Mouse (Mus musculus): Measurements from ENCODE around the gene Polr3b. TPM values are rescaled to one million over a fixed set of nuclear protein-coding genes. Genes with fewer than 3 reads are reported as not detected.

Polr3b gene
- polyA plus RNA-seq, 1 experiment from 2014 or later = 13.1 TPM

DNA sequence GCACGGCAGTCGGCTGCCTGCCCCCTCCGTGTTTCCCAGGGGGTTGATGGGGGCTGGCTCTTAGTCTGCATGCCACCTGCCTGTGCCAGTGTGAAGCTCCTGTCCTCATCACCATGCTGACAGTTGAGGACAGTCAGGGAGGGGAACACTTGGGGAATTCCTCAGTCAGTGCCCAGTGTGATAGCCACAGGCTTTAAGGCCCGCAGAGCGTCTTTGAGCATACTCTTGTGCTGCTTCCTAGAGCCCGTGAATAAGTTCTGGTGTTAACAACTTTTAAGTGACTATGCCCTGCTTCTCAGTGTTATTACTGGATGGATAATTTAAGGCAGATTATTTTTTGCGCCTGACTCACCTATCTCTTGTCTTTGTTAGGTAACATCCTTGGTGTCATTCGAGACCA is 54.4 kb downstream of the Polr3b start:
- no peak for ATAC-seq
- no peaks in the 10 kb centered on the region for H3K27me3 ChIP-seq (replicated peaks; ENCODE audit: control insufficient read depth, insufficient read depth, low read length)

DNA sequence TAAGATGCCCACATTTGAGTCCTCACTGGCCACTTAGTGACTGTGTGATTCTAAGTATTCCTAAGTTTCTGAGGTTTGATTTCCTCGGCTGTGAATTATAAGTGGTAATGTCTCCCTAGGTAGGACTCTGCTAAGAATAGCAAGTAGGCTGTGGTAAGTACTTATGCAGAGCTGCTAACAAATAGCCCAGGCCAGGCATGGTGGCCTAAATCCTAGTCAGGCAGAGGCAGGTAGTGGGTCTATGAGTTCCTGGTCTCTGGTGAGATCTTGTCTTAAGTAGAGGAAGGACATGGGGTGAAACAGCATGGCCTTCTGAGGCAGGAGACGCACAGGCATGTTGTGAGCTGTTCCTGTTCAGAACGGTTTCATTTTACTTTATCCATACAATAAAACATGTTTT is 55.8 kb downstream of the Polr3b start:
- ATAC-seq = no peak
- no peak overlapping the region for H3K4me2 ChIP-seq (ENCODE audit: low read length)
- 78% methylated on average over 3 of the region's 3 CpGs for WGBS
- no peak overlapping the region for H3K27ac ChIP-seq (ENCODE audit: low read depth, low read length)
- H3K4me3 ChIP-seq (ENCODE audit: low read length) = no peak overlapping the region
- H3K4me1 ChIP-seq (ENCODE audit: control insufficient read depth, insufficient read depth, low read depth, low read length) = no peaks in the 10 kb centered on the region
- no peak overlapping the region for H3K9ac ChIP-seq (ENCODE audit: low read depth, low read length)
- H3K27me3 ChIP-seq (replicated peaks; ENCODE audit: control insufficient read depth, insufficient read depth, low read length) = no peaks in the 10 kb centered on the region
- H3K9me3 ChIP-seq (ENCODE audit: control insufficient read depth, low read length) = no peaks in the 10 kb centered on the region
- H3K36me3 ChIP-seq (ENCODE audit: control insufficient read depth, insufficient read depth, low read length) = peaks cover 25% of the 10 kb centered on the region

More for the DNA sequence above, 54.4 kb downstream of the Polr3b start:
- Histone ChIP-seq H3K4me3 (ENCODE audit: low read length) (no peak overlapping the region), H3K4me2 (ENCODE audit: low read length) (no peak overlapping the region), H3K36me3 (ENCODE audit: control insufficient read depth, insufficient read depth, low read length) (peaks cover 23% of the 10 kb centered on the region), H3K4me1 (ENCODE audit: control insufficient read depth, insufficient read depth, low read depth, low read length) (no peaks in the 10 kb centered on the region), H3K9ac (ENCODE audit: low read depth, low read length) (no peak overlapping the region), H3K27ac (ENCODE audit: low read depth, low read length) (no peak overlapping the region), H3K9me3 (ENCODE audit: control insufficient read depth, low read length) (no peaks in the 10 kb centered on the region)
- 74% methylated on average over 8 of the region's 8 CpGs for WGBS

DNA sequence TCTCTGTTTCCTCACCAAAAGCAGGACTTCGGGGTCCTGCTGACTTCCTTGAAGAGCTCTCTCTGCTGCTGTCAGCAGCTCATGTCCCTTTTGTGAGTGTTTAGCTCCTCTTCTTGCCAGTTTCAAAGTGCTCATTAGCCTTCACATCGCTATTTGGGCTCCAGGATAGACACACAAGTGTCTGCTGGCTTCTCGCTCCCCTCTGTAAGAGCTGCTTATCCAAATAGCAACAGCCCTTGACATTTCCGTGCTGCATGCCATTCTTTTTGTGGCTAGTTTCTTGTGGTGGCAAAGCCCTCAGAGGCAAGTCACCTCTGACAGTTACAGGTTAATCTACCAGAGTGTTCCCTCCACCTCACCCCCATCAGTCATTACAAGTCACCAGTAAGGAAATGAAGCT is 56.3 kb downstream of the Polr3b start:
- Histone ChIP-seq H3K36me3 (ENCODE audit: control insufficient read depth, insufficient read depth, low read length) (peaks cover 19% of the 10 kb centered on the region), H3K9me3 (ENCODE audit: control insufficient read depth, low read length) (no peaks in the 10 kb centered on the region), H3K4me2 (ENCODE audit: low read length) (no peak overlapping the region), H3K4me3 (ENCODE audit: low read length) (no peak overlapping the region), H3K27me3 (replicated peaks; ENCODE audit: control insufficient read depth, insufficient read depth, low read length) (no peaks in the 10 kb centered on the region), H3K9ac (ENCODE audit: low read depth, low read length) (no peak overlapping the region), H3K4me1 (ENCODE audit: control insufficient read depth, insufficient read depth, low read depth, low read length) (no peaks in the 10 kb centered on the region), H3K27ac (ENCODE audit: low read depth, low read length) (no peak overlapping the region)
- 79% methylated on average over 4 of the region's 4 CpGs for WGBS
- ATAC-seq = no peak

DNA sequence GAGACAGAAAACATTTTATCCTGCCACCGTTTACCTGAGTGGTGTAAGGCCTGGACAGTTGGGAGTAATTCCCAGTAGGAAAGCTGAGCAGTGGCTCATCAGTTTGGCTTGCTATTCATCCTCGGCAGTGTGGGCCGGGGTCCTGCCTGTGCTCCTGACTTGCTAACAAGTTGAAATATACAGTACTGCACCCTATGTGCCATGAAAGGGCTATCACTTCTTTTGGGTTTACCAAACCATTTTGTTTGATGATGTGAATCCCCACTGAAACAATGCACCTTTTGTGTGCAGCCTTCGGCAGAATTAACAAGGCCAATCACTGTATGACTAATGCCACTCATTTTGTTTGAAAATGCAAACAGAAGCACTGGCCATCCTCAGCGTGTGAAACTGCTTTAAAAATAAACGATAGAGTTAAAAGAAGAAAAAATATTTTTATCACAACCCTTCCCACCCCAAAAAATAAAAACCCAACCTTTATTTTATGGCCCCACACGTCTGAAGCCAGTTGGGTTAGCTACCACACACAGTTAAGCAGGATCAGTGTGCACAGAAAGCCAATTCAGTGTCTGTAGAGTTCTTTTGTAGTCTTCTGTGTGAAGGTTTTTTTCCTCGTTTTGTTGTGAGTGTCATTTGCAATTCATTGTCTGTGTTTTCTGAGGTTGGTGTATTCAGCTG is 63.5 kb downstream of the Polr3b start:
- Histone ChIP-seq H3K4me2 (ENCODE audit: low read length) (no peak overlapping the region), H3K4me1 (ENCODE audit: control insufficient read depth, insufficient read depth, low read depth, low read length) (no peaks in the 10 kb centered on the region; the same call in 1 of the 2 replicates), H3K9me3 (ENCODE audit: control insufficient read depth, low read length) (no peaks in the 10 kb centered on the region), H3K9ac (ENCODE audit: low read depth, low read length) (no peak overlapping the region; the same call in 1 of the 2 replicates), H3K4me3 (ENCODE audit: low read length) (no peak overlapping the region), H3K27me3 (replicated peaks; ENCODE audit: control insufficient read depth, insufficient read depth, low read length) (no peaks in the 10 kb centered on the region), H3K27ac (ENCODE audit: low read depth, low read length) (peak overlapping the region; percentile 37; the same call in 1 of the 2 replicates), H3K36me3 (ENCODE audit: control insufficient read depth, insufficient read depth, low read length) (peaks cover 3% of the 10 kb centered on the region; the same call in 1 of the 2 replicates)
- peak; percentile 66 for ATAC-seq
- WGBS = 21% methylated on average over 8 of the region's 8 CpGs

DNA sequence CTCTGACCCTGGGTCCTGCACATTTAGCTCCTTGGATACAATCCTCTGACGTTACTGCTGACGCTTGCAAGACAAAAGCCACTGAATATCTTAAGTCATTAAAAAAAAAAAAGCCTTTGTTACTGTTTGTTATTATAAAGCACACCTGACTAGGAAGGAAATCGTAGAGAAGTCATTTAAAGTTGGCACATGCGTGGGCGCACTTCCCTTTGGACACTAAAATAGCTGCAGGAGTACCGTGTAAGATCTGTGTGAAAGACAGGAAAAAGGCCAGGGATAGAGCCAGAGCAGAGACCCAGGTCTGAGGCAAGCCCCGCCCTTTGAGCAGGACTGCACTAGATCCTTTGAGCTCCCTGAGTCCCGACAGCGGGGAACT is 64.0 kb downstream of the Polr3b start:
- Histone ChIP-seq H3K36me3 (ENCODE audit: control insufficient read depth, insufficient read depth, low read length) (peaks cover 3% of the 10 kb centered on the region; the same call in 1 of the 2 replicates), H3K9me3 (ENCODE audit: control insufficient read depth, low read length) (no peaks in the 10 kb centered on the region), H3K9ac (ENCODE audit: low read depth, low read length) (no peak overlapping the region; the same call in 1 of the 2 replicates), H3K4me2 (ENCODE audit: low read length) (no peak overlapping the region), H3K4me3 (ENCODE audit: low read length) (no peak overlapping the region), H3K4me1 (ENCODE audit: control insufficient read depth, insufficient read depth, low read depth, low read length) (no peaks in the 10 kb centered on the region; the same call in 1 of the 2 replicates), H3K27ac (ENCODE audit: low read depth, low read length) (peak overlapping the region; percentile 53), H3K27me3 (replicated peaks; ENCODE audit: control insufficient read depth, insufficient read depth, low read length) (no peaks in the 10 kb centered on the region)
- 16% methylated on average over 9 of the region's 9 CpGs for WGBS
- no peak for ATAC-seq

DNA sequence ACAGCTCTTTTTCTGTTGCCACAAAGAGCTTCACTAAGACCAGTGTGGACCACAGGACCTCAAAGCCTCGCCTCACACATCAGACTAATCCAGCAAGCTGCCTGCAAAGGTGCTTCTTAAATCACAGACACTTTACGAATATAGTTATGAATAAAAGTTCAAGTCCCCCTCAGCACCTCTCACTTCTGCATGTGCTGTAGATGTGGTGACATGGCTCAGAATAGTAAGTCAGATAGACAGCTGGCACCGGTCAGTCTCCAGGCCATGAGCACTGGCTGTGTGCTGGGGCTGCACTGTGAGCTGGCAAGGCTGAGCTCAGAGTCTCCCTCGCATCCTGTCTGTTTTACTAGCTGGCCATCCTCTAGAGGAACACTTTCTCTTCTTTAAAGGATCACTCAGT is 64.6 kb downstream of the Polr3b start:
- Histone ChIP-seq H3K4me1 (ENCODE audit: control insufficient read depth, insufficient read depth, low read depth, low read length) (no peaks in the 10 kb centered on the region; the same call in 1 of the 2 replicates), H3K9me3 (ENCODE audit: control insufficient read depth, low read length) (no peaks in the 10 kb centered on the region), H3K27me3 (replicated peaks; ENCODE audit: control insufficient read depth, insufficient read depth, low read length) (no peaks in the 10 kb centered on the region), H3K4me3 (ENCODE audit: low read length) (no peak overlapping the region), H3K9ac (ENCODE audit: low read depth, low read length) (no peak overlapping the region), H3K4me2 (ENCODE audit: low read length) (no peak overlapping the region), H3K27ac (ENCODE audit: low read depth, low read length) (peak overlapping the region; percentile 53), H3K36me3 (ENCODE audit: control insufficient read depth, insufficient read depth, low read length) (no peaks in the 10 kb centered on the region)
- peak; percentile 75 for ATAC-seq
- WGBS = 42% methylated on average over 4 of the region's 4 CpGs

DNA sequence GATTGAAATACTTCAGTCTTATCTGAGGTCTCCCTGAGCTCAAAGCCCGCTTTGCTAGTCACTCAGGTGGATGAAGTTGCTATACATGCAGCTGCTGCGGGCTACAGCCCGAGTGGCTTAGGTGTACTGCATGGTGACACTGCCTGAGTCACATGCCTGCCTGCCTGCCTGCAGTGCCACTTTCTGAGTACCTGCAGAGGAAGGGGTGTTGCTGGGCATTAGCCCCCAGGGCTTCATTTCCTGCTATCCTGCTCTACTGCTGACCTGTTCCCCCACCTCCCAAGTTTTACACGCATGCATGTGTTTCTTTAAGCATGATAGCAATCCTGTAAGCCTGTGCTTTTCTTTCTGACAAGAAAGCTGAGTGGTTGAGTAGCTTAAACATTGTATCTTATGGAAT is 65.6 kb downstream of the Polr3b start:
- H3K4me1 ChIP-seq (ENCODE audit: control insufficient read depth, insufficient read depth, low read depth, low read length) = no peaks in the 10 kb centered on the region; the same call in 1 of the 2 replicates
- H3K9ac ChIP-seq (ENCODE audit: low read depth, low read length) = no peak overlapping the region
- no peaks in the 10 kb centered on the region for H3K27me3 ChIP-seq (replicated peaks; ENCODE audit: control insufficient read depth, insufficient read depth, low read length)
- WGBS = 90% methylated on average over 4 of the region's 4 CpGs
- no peak overlapping the region for H3K4me3 ChIP-seq (ENCODE audit: low read length)
- H3K36me3 ChIP-seq (ENCODE audit: control insufficient read depth, insufficient read depth, low read length) = no peaks in the 10 kb centered on the region
- H3K9me3 ChIP-seq (ENCODE audit: control insufficient read depth, low read length) = no peaks in the 10 kb centered on the region
- no peak for ATAC-seq
- no peak overlapping the region for H3K27ac ChIP-seq (ENCODE audit: low read depth, low read length)
- H3K4me2 ChIP-seq (ENCODE audit: low read length) = no peak overlapping the region

DNA sequence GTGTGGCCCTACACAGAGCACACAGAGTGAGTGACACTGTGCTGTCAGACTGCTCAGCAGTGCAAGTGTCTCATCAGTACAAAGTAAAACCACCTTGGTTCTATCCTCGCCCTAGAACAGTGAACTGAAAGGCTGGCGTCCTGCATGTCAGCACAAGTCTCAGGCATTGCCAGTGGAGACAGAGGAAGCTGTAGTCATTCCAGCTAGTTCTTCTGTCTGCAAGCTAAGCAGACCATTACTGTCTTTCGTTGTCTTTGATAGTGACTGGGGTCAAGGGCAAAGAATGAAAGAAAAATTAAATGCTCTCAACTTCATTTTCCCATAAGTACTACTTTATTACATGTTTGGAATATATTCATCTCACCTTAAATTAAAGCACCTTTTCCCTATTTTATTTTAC is 67.8 kb downstream of the Polr3b start:
- Histone ChIP-seq H3K4me1 (ENCODE audit: control insufficient read depth, insufficient read depth, low read depth, low read length) (peaks cover 3% of the 10 kb centered on the region), H3K4me2 (ENCODE audit: low read length) (no peak overlapping the region)
- WGBS = 48% methylated on average over 3 of the region's 3 CpGs

DNA sequence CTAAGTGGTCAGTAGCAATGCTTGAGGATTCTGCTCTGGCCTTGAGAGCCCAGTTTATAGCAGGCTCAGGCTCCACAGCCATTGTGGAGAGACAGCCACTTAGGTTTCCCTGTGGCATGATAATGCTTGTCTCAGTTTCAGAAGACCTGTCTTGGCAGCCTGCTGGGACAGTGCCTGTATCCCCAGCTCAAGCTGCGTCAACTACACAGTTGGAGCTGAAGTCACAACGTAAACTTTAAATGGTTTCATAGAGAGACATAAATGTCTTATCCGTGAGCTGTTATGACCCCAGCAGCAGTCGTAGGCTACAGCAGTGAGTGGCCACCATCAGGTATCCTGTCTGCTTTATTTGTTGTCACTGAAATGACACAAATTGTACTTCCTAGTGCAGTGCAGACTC is 68.7 kb downstream of the Polr3b start:
- no peaks in the 10 kb centered on the region for H3K27me3 ChIP-seq (replicated peaks; ENCODE audit: control insufficient read depth, insufficient read depth, low read length)
- no peaks in the 10 kb centered on the region; the same call in 1 of the 2 replicates for H3K36me3 ChIP-seq (ENCODE audit: control insufficient read depth, insufficient read depth, low read length)
- H3K4me2 ChIP-seq (ENCODE audit: low read length) = no peak overlapping the region
- ATAC-seq = no peak
- no peaks in the 10 kb centered on the region for H3K9me3 ChIP-seq (ENCODE audit: control insufficient read depth, low read length)
- H3K27ac ChIP-seq (ENCODE audit: low read depth, low read length) = no peak overlapping the region
- WGBS = 46% methylated on average over 4 of the region's 4 CpGs
- no peak overlapping the region for H3K4me3 ChIP-seq (ENCODE audit: low read length)
- H3K9ac ChIP-seq (ENCODE audit: low read depth, low read length) = no peak overlapping the region
- H3K4me1 ChIP-seq (ENCODE audit: control insufficient read depth, insufficient read depth, low read depth, low read length) = peaks cover 3% of the 10 kb centered on the region

More for the DNA sequence above, 67.8 kb downstream of the Polr3b start:
- H3K9ac ChIP-seq (ENCODE audit: low read depth, low read length) = no peak overlapping the region
- no peaks in the 10 kb centered on the region for H3K36me3 ChIP-seq (ENCODE audit: control insufficient read depth, insufficient read depth, low read length)
- no peaks in the 10 kb centered on the region for H3K27me3 ChIP-seq (replicated peaks; ENCODE audit: control insufficient read depth, insufficient read depth, low read length)
- no peak overlapping the region for H3K4me3 ChIP-seq (ENCODE audit: low read length)
- ATAC-seq = no peak
- no peak overlapping the region for H3K27ac ChIP-seq (ENCODE audit: low read depth, low read length)
- no peaks in the 10 kb centered on the region for H3K9me3 ChIP-seq (ENCODE audit: control insufficient read depth, low read length)
